Mouse (Mus musculus) lung, adult 2 months (tissue): ENCODE results near the gene Pde6h.

Experiments
- CTCF ChIP-seq: fragments of 200-500 bp; IDR thresholded peaks from 2 replicates; pipeline ENCODE4 v1.5.1; 2011; ENCODE audit warnings: mild to moderate bottlenecking, low read length, control low read depth; ENCODE audit not compliant: insufficient read depth
- POLR2A ChIP-seq: fragments of 200-500 bp; IDR thresholded peaks from 2 replicates; pipeline ENCODE4 v1.6.1; 2011; ENCODE audit warnings: low read depth, mild to moderate bottlenecking, control low read depth, low read length, borderline replicate concordance; ENCODE audit errors: extremely low read depth

DNA sequence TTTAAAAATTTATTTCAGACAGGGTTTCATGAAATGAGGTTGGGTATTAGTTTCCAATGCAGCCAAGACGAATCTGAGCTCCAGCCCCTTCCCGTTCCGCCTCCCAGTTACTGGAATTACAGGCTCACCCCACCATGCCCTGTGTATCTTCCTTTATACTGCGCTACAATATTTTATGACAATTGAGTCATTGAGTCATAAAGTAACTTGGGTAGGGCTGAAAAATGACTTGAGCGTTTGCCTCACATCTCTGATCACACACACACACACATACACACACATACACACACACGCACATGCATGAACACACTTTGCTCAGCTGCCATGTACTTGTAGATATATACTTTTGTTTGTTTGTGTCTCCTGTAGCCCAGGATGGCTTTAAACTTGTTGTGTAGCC, 9.4 kb upstream of the Pde6h start:
- TF ChIP-seq POLR2A (no peak), CTCF (no peak)
